Mouse (Mus musculus) liver, adult 2 months (tissue): ENCODE results near the gene Ccdc177. TPM values are rescaled to one million over a fixed set of nuclear protein-coding genes. Genes with fewer than 3 reads are reported as not detected.

ENCODE experiments used
- DNase-seq: peaks from one replicate; pipeline ENCODE4 v3.0.0-alpha.2; 2011; ENCODE audit warnings: low read depth, low spot score; ENCODE audit errors: extremely low read depth
- H3K27ac ChIP-seq: fragments of 200-500 bp; replicated peaks from 2 replicates; pipeline ENCODE4 v1.5.1; 2012; ENCODE audit warnings: low read depth, mild to moderate bottlenecking, control low read depth, inconsistent platforms, low read length; ENCODE audit not compliant: insufficient read depth
- H3K27me3 ChIP-seq: fragments of 200-500 bp; 2 replicates; pipeline ENCODE4 v1.6.1; 2012; ENCODE audit warnings: mild to moderate bottlenecking, moderate library complexity, low read length, inconsistent platforms; ENCODE audit not compliant: control insufficient read depth, insufficient read depth
- H3K36me3 ChIP-seq: fragments of 200-500 bp; 2 replicates; pipeline ENCODE4 v1.6.1; 2012; ENCODE audit warnings: low read length, inconsistent platforms; ENCODE audit not compliant: control insufficient read depth, insufficient read depth
- H3K4me1 ChIP-seq: fragments of 200-500 bp; 2 replicates; pipeline ENCODE4 v1.6.1; 2011; ENCODE audit warnings: low read length; ENCODE audit not compliant: control insufficient read depth, insufficient read depth
- H3K4me3 ChIP-seq: fragments of 200-500 bp; 2 replicates; pipeline ENCODE4 v1.5.1; 2011; ENCODE audit warnings: low read depth, mild to moderate bottlenecking, control low read depth, low read length, moderate library complexity; ENCODE audit not compliant: insufficient read depth
- H3K79me2 ChIP-seq: fragments of 200-500 bp; 2 replicates; pipeline ENCODE4 v1.6.1; 2012; ENCODE audit warnings: inconsistent platforms, mild to moderate bottlenecking, low read length, moderate library complexity; ENCODE audit not compliant: control insufficient read depth, insufficient read depth
- H3K9ac ChIP-seq: fragments of 200-500 bp; 2 replicates; pipeline ENCODE4 v1.6.1; 2012; ENCODE audit warnings: low read depth, mild to moderate bottlenecking, control low read depth, inconsistent platforms, low read length
- CTCF ChIP-seq: fragments of 200-500 bp; IDR thresholded peaks from 2 replicates; pipeline ENCODE4 v1.5.1; 2011; ENCODE audit warnings: low read depth, low read length, control low read depth
- POLR2A ChIP-seq: fragments of 200-500 bp; IDR thresholded peaks from 2 replicates; pipeline ENCODE4 v1.6.1; 2011; ENCODE audit warnings: low read length, control low read depth; ENCODE audit not compliant: insufficient read depth; ENCODE audit errors: extremely low read depth
- WGBS: fragments of 180-500 bp; shearing (Covaris S2); methylation state at CpG from one replicate; pipeline ENCODE4 v1.1.7; 2018; 5-methylcytosine and 5-hydroxymethylcytosine counted together
- polyA plus RNA-seq: library from polyadenylated mRNA; depleted of rRNA; stranded (reverse); fragments of >200 nt; gene quantifications from 2 replicates; pipeline ENCODE4 v1.2.3, GENCODE M21; 2012
- total RNA-seq: library from RNA; depleted of rRNA; stranded (reverse); fragments of >200 nt; gene quantifications from 2 replicates; pipeline ENCODE4 v1.2.3, GENCODE M21; 2014

Ccdc177 gene
- total and polyA plus RNA-seq, 2 experiments: not detected

DNA sequence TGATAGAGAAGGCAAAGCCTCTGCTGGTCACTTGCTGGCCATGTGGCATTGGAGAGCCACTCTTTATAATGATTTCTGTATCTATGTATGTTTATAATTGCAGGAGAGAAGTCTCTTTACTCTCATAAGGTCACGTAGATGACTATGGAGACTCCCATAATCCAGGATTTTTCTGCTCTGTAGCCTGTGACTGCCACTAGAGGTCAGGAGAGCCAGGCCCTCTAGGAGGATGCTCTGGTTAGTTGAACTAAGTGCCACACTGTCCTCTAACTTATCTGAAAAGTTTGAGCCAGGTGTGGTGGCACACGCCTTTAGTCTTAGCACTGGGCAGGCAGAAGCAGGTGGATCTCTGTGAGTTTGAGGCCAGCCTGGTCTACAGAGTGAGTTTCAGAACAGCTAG, 31.7 kb downstream of the Ccdc177 start:
- H3K4me3 ChIP-seq: no peak overlapping the region
- DNase-seq: peak; percentile 13
- peaks cover 2% of the 10 kb centered on the region for H3K4me1 ChIP-seq
- TF ChIP-seq CTCF: peak; percentile 48; the same call in 1 of the 2 replicates
- TF ChIP-seq POLR2A: no peak
- no peak overlapping the region for H3K9ac ChIP-seq
- H3K27me3 ChIP-seq: no peaks in the 10 kb centered on the region
- no peaks in the 10 kb centered on the region for H3K36me3 ChIP-seq
- 74% methylated on average over 2 of the region's 2 CpGs for WGBS
- H3K27ac ChIP-seq: no peak overlapping the region
- H3K79me2 ChIP-seq: no peaks in the 10 kb centered on the region

DNA sequence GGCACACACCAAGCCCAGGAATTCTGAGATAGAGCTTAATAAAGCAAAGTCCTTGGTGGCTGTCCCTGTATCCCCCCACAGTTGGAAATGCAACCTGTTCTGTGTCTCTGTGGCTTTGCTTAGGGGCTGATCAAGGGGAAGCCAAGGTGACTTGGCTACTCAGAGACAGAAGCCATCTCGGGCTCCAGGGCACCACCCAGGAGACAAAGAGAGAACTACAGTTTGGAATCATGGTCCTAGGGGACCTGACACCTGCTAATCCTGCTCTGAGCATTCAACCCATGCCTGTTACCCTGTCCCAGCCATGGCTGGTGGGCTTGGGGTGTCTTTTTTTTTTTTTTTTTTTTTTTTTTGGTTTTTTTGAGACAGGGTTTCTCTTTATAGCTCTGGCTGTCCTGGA, 32.3 kb downstream of the Ccdc177 start:
- Histone ChIP-seq H3K27me3 (no peaks in the 10 kb centered on the region), H3K79me2 (no peaks in the 10 kb centered on the region), H3K27ac (no peak overlapping the region), H3K4me1 (peaks cover 2% of the 10 kb centered on the region), H3K36me3 (no peaks in the 10 kb centered on the region), H3K9ac (no peak overlapping the region), H3K4me3 (no peak overlapping the region)
- no peak for DNase-seq
- WGBS: 56% methylated on average over 1 of the region's 1 CpGs
- no peak for TF ChIP-seq CTCF
- TF ChIP-seq POLR2A: no peak

DNA sequence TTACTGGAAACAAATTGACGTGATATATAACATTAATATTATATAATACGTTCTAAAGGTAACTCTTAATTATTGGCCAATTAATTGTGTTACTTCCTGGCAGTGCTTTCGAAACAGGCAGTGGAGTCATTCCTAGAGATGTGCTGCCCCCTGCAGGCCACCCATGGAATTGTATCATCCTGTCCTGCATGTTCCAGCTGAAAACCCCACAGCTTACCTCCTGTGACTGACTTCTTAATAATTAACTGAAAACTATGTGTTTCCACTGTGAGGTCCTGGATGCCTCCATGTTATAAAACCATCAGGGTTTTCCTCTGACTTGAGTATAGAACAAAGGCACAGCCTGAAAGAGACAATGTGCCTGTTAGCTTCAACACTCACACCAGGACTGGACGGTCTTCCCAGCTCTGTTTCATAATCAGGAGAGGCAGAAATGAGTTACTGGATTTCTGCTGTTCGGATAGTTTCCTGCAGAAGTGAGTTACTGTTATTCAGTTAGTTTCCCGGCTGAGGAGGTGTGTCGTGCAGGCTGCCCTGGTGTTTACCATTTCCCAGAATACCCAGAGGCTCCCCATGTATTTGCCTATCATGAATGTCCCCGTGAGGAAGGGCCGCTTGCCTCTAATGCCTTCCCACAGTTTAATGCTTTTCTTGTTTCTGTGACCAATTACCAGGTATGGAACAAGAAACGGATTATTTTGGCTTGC, 35.5 kb downstream of the Ccdc177 start:
- Histone ChIP-seq H3K4me1 (peaks cover 2% of the 10 kb centered on the region), H3K4me3 (no peak overlapping the region), H3K27me3 (no peaks in the 10 kb centered on the region), H3K79me2 (no peaks in the 10 kb centered on the region), H3K9ac (no peak overlapping the region), H3K27ac (no peak overlapping the region), H3K36me3 (no peaks in the 10 kb centered on the region)
- DNase-seq: peak; percentile 67
- 12% methylated on average over 10 of the region's 10 CpGs for WGBS
- TF ChIP-seq CTCF (peak; percentile 80), POLR2A (no peak)

DNA sequence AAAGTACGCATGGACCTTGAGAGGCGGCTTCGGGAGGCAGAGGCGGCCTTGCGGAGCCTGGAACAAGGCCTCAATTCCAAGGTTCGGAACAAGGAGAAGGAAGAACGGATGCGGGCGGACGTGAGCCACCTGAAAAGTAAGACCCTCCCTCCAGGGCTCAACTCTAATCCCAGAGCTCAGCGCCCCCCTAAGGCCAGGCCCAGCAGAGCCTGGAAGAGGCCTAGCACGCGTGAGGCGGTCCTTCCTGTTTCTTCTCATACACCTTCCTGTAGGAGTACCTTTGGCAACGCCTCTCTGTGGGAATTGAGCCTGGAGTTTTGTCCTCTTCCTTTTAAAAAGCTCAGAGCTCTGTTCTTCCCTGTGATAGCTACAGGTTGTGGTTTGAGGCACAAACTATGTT, 39.0 kb downstream of the Ccdc177 start:
- H3K79me2 ChIP-seq: no peaks in the 10 kb centered on the region
- no peaks in the 10 kb centered on the region for H3K27me3 ChIP-seq
- 87% methylated on average over 15 of the region's 15 CpGs for WGBS
- no peak for DNase-seq
- no peak for TF ChIP-seq CTCF
- no peak for TF ChIP-seq POLR2A
- H3K36me3 ChIP-seq: no peaks in the 10 kb centered on the region
- no peak overlapping the region for H3K27ac ChIP-seq
- no peak overlapping the region for H3K9ac ChIP-seq
- H3K4me1 ChIP-seq: peaks cover 2% of the 10 kb centered on the region
- no peak overlapping the region for H3K4me3 ChIP-seq

DNA sequence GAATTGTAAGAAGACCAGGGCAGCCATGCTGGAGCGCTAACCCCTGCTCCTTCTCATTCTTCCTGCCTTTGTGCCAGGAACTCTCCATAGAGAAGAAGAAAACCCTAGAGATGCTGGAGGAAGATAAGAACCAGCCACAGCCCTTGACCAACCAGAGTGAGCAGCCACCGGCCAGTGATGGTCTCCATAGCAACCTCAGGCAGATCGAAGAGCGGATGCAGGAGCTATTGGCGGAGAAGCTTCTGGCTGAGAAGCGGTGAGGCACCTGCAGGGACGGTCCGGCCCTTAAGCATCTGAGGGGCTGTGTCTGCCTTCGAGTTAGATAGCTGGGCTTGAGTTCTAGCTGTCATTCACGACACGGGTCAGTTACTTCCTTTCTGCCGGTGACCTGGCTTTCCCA, 40.0 kb downstream of the Ccdc177 start:
- H3K4me1 ChIP-seq: peaks cover 2% of the 10 kb centered on the region
- 84% methylated on average over 12 of the region's 12 CpGs for WGBS
- no peak overlapping the region for H3K9ac ChIP-seq
- no peak overlapping the region for H3K4me3 ChIP-seq
- no peaks in the 10 kb centered on the region for H3K36me3 ChIP-seq
- H3K79me2 ChIP-seq: no peaks in the 10 kb centered on the region
- no peak for DNase-seq
- no peaks in the 10 kb centered on the region for H3K27me3 ChIP-seq
- no peak for TF ChIP-seq POLR2A
- TF ChIP-seq CTCF: no peak
- H3K27ac ChIP-seq: no peak overlapping the region

DNA sequence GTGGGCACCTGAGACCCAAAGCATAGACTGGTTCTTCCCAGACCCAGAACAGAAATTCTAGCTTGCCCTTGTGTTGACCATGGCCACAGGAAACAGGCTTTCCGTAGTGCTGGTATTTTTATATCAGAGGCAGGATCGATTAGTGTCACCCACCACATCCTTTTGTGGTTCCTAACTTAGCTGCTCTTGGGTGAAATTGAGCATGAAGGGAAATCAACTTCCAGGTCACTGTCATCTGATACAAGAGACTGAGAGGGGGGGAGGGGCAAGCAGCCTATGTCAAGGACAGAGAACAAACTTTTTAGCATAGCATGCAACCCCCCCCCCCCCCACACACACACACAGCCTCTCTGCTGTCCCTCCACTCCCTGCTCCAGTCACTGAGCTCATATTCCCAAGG, 41.3 kb downstream of the Ccdc177 start:
- Histone ChIP-seq H3K27ac (no peak overlapping the region), H3K79me2 (no peaks in the 10 kb centered on the region), H3K9ac (no peak overlapping the region), H3K4me3 (no peak overlapping the region), H3K4me1 (no peaks in the 10 kb centered on the region), H3K27me3 (no peaks in the 10 kb centered on the region), H3K36me3 (no peaks in the 10 kb centered on the region)
- WGBS: 57% methylated on average over 2 of the region's 2 CpGs
- TF ChIP-seq POLR2A (no peak), CTCF (no peak)
- DNase-seq: no peak
